Mouse (Mus musculus): ENCODE results near the gene Mrps18a. TPM values are rescaled to one million over a fixed set of nuclear protein-coding genes. Genes with fewer than 3 reads are reported as not detected.

Gene Mrps18a
- polyA plus RNA-seq, 1 experiment: 71.7 TPM

DNA sequence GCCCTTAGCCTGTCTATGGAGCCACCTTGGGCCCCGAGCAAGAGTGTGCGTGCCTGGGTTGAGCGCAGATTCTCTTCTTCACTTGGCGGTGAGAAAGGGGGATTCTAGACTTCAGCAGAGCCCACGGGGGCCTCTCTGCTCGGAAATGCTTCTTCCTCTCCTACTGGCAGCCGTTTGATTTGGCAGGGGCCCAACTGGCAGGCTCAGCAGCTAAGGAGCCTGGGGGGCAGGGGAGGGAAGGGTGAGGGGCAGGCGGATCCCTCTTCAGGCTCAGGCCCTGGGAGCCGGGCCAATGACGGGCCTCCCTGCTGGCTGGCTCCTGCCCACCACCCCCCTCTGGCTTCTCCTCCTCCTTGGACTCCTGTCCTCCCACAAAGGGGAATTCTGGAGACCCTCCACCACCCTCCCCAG, 26.7 kb upstream of the Mrps18a start:
- H3K4me3 ChIP-seq (ENCODE audit: low read depth, low read length): peak overlapping the region; percentile 39
- H3K27ac ChIP-seq (ENCODE audit: insufficient read depth, low read length): no peak overlapping the region
- no peak for TF ChIP-seq POLR2A (IDR thresholded peaks at IDR 0.05; ENCODE audit: insufficient read depth, low read length)
- TF ChIP-seq CTCF (IDR thresholded peaks at IDR 0.05; ENCODE audit: low read depth, low read length): no peak
- no peak for TF ChIP-seq EP300 (IDR thresholded peaks at IDR 0.05; ENCODE audit: insufficient read depth, low read depth, low read length)
- peaks cover 7% of the 10 kb centered on the region for H3K4me1 ChIP-seq (ENCODE audit: control insufficient read depth, insufficient read depth, low read length)
- peak overlapping the region; percentile 49 for H3K9ac ChIP-seq (ENCODE audit: low read depth, poor library complexity, severe bottlenecking)
- H3K9me3 ChIP-seq (replicated peaks; ENCODE audit: control insufficient read depth, insufficient read depth, low read length, poor library complexity, severe bottlenecking): 0 out of 2 replicates have a peak, but pooled peaks cover under 1% of the 10 kb centered on the region
- H3K36me3 ChIP-seq (ENCODE audit: control insufficient read depth, insufficient read depth, low read length, poor library complexity, severe bottlenecking): no peaks in the 10 kb centered on the region
- H3K27me3 ChIP-seq (ENCODE audit: control insufficient read depth, insufficient read depth, low read length, poor library complexity, severe bottlenecking): no peaks in the 10 kb centered on the region

DNA sequence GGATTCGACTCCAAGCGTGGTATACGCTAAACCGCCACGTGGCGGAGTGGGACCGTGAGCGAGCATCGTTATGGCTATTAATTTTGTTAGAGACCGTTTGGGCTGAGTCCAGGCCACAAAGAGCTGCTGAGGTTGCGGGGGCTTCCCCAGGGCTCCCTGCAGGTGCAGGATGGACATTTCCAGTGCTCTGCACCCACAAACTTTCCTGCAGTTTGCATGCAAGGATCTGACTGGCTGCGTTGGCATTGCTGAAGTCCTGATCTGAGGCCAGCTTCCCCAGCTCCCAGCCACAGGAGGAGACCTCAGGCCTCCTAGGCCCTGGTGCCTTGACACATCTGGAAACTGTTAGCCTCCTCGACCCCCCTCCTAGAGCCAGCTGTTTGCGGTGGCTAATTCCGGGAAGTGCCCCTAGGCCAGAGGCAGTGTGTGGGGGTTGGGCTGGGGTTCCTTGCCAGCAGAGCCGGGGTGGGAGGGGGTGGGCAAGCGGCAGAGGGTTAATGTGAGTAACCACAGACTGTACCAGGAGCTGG, 24.4 kb upstream of the Mrps18a start:
- no peak overlapping the region for H3K27ac ChIP-seq (ENCODE audit: insufficient read depth, low read length)
- H3K9ac ChIP-seq (ENCODE audit: low read depth, poor library complexity, severe bottlenecking): no peak overlapping the region
- H3K27me3 ChIP-seq (ENCODE audit: control insufficient read depth, insufficient read depth, low read length, poor library complexity, severe bottlenecking): no peaks in the 10 kb centered on the region
- H3K4me1 ChIP-seq (ENCODE audit: control insufficient read depth, insufficient read depth, low read length): no peaks in the 10 kb centered on the region
- no peak overlapping the region for H3K4me3 ChIP-seq (ENCODE audit: low read depth, low read length)
- no peaks in the 10 kb centered on the region for H3K9me3 ChIP-seq (replicated peaks; ENCODE audit: control insufficient read depth, insufficient read depth, low read length, poor library complexity, severe bottlenecking)
- no peaks in the 10 kb centered on the region for H3K36me3 ChIP-seq (ENCODE audit: control insufficient read depth, insufficient read depth, low read length, poor library complexity, severe bottlenecking)
- TF ChIP-seq POLR2A (IDR thresholded peaks at IDR 0.05; ENCODE audit: insufficient read depth, low read length) (no peak), EP300 (IDR thresholded peaks at IDR 0.05; ENCODE audit: insufficient read depth, low read depth, low read length) (0 out of 2 replicates have a peak, but pooled peaks have one; percentile 42)

DNA sequence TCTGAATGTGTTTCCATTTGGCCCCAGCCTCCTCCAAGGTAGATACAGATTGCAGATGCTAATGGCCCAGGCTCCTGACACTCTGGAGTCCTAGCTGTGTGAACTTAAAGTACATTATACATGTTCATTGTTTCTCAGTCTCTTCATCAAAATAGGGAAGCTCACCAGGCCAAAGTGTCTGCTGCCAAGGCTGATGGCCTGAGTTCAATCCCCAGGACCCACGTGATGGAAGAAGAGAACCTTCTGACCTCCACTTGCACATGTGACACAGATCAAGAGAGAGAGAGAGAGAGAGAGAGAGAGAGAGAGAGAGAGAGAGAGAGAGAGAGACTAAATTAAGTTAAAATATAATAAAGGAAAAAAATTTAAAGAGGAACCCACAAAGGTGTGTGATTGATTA, 19.4 kb upstream of the Mrps18a start:
- Histone ChIP-seq H3K27me3 (ENCODE audit: control insufficient read depth, insufficient read depth, low read length, poor library complexity, severe bottlenecking) (no peaks in the 10 kb centered on the region), H3K27ac (ENCODE audit: insufficient read depth, low read length) (no peak overlapping the region)
- no peak for TF ChIP-seq CTCF (IDR thresholded peaks at IDR 0.05; ENCODE audit: low read depth, low read length)
- TF ChIP-seq EP300 (IDR thresholded peaks at IDR 0.05; ENCODE audit: insufficient read depth, low read depth, low read length): no peak
- TF ChIP-seq POLR2A (IDR thresholded peaks at IDR 0.05; ENCODE audit: insufficient read depth, low read length): no peak

DNA sequence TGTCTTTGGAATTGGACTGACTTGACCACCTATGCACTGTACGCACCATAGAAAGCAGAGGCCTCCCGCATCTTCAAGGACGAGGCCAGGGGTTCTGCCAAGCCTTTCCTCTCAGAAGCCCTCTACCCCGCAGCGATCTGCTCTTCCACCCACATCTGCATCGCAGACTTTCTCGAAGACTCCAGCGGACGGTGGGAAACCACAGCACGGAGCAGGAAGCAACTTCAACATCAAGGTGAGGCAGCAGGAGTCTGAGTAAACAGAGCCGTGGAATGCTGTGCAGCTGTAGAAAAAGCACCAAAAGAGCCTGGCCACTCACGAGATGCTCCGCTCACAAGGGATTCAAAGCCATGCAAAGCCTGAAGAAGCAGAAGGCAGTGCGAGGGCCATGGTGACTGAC, 18.9 kb upstream of the Mrps18a start:
- Histone ChIP-seq H3K27ac (ENCODE audit: insufficient read depth, low read length) (no peak overlapping the region), H3K4me1 (ENCODE audit: control insufficient read depth, insufficient read depth, low read length) (no peaks in the 10 kb centered on the region)
- TF ChIP-seq CTCF (IDR thresholded peaks at IDR 0.05; ENCODE audit: low read depth, low read length): no peak
- no peak for TF ChIP-seq POLR2A (IDR thresholded peaks at IDR 0.05; ENCODE audit: insufficient read depth, low read length)
- no peak for TF ChIP-seq EP300 (IDR thresholded peaks at IDR 0.05; ENCODE audit: insufficient read depth, low read depth, low read length)

More for the DNA sequence above, 19.4 kb upstream of the Mrps18a start:
- Histone ChIP-seq H3K9me3 (replicated peaks; ENCODE audit: control insufficient read depth, insufficient read depth, low read length, poor library complexity, severe bottlenecking) (no peaks in the 10 kb centered on the region), H3K36me3 (ENCODE audit: control insufficient read depth, insufficient read depth, low read length, poor library complexity, severe bottlenecking) (no peaks in the 10 kb centered on the region), H3K4me1 (ENCODE audit: control insufficient read depth, insufficient read depth, low read length) (no peaks in the 10 kb centered on the region), H3K4me3 (ENCODE audit: low read depth, low read length) (no peak overlapping the region), H3K9ac (ENCODE audit: low read depth, poor library complexity, severe bottlenecking) (no peak overlapping the region)

DNA sequence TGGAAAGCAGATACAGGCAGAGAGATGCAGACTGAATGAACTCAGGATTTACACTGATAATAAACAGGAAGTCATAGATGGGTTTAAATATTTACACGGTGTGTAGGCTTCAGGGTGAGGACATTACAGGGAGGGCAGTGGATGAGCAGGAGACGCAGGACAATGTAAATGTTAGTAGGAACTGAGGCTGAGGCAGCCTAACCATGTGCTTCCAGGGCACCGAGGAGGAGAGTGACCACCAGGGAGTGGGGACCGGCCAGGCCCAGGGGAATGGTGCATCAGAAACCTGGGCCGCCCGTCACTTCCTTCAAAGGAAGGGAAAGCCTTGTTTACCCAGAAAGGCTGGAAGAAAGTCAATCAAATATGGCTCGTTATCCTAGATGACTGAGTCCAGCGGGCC, 12.3 kb upstream of the Mrps18a start:
- Histone ChIP-seq H3K4me3 (ENCODE audit: low read depth, low read length) (no peak overlapping the region), H3K27me3 (ENCODE audit: control insufficient read depth, insufficient read depth, low read length, poor library complexity, severe bottlenecking) (no peaks in the 10 kb centered on the region), H3K36me3 (ENCODE audit: control insufficient read depth, insufficient read depth, low read length, poor library complexity, severe bottlenecking) (no peaks in the 10 kb centered on the region), H3K9ac (ENCODE audit: low read depth, poor library complexity, severe bottlenecking) (no peak overlapping the region), H3K4me1 (ENCODE audit: control insufficient read depth, insufficient read depth, low read length) (no peaks in the 10 kb centered on the region), H3K9me3 (replicated peaks; ENCODE audit: control insufficient read depth, insufficient read depth, low read length, poor library complexity, severe bottlenecking) (no peaks in the 10 kb centered on the region), H3K27ac (ENCODE audit: insufficient read depth, low read length) (no peak overlapping the region)
- TF ChIP-seq POLR2A (IDR thresholded peaks at IDR 0.05; ENCODE audit: insufficient read depth, low read length) (no peak), EP300 (IDR thresholded peaks at IDR 0.05; ENCODE audit: insufficient read depth, low read depth, low read length) (no peak), CTCF (IDR thresholded peaks at IDR 0.05; ENCODE audit: low read depth, low read length) (no peak)

More for the DNA sequence above, 18.9 kb upstream of the Mrps18a start:
- H3K9ac ChIP-seq (ENCODE audit: low read depth, poor library complexity, severe bottlenecking): no peak overlapping the region
- H3K36me3 ChIP-seq (ENCODE audit: control insufficient read depth, insufficient read depth, low read length, poor library complexity, severe bottlenecking): no peaks in the 10 kb centered on the region
- no peaks in the 10 kb centered on the region for H3K27me3 ChIP-seq (ENCODE audit: control insufficient read depth, insufficient read depth, low read length, poor library complexity, severe bottlenecking)
- no peaks in the 10 kb centered on the region for H3K9me3 ChIP-seq (replicated peaks; ENCODE audit: control insufficient read depth, insufficient read depth, low read length, poor library complexity, severe bottlenecking)
- H3K4me3 ChIP-seq (ENCODE audit: low read depth, low read length): no peak overlapping the region

DNA sequence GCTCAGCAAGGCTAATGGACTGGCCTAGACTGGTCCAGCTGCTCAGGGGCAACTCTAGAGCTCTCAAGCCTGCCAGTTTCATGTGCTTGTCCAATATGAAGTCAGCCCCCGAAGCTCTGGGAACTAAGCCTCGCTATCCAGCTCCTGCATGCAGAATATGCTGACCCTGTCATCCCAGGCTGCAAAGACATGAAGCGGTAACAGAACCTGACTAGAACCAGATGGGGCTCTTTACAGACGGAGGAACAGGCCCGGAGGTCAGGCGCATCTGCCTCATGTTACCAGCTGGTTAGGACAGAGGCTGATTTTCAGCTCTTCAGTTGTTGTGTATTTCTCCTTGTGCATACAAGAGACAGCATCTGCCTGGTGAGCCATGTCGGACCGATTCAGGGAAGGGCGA, 8.9 kb upstream of the Mrps18a start:
- no peaks in the 10 kb centered on the region for H3K9me3 ChIP-seq (replicated peaks; ENCODE audit: control insufficient read depth, insufficient read depth, low read length, poor library complexity, severe bottlenecking)
- TF ChIP-seq POLR2A (IDR thresholded peaks at IDR 0.05; ENCODE audit: insufficient read depth, low read length) (no peak), EP300 (IDR thresholded peaks at IDR 0.05; ENCODE audit: insufficient read depth, low read depth, low read length) (no peak), CTCF (IDR thresholded peaks at IDR 0.05; ENCODE audit: low read depth, low read length) (no peak)
- H3K4me3 ChIP-seq (ENCODE audit: low read depth, low read length): no peak overlapping the region
- no peaks in the 10 kb centered on the region for H3K4me1 ChIP-seq (ENCODE audit: control insufficient read depth, insufficient read depth, low read length)
- no peak overlapping the region for H3K27ac ChIP-seq (ENCODE audit: insufficient read depth, low read length)
- no peaks in the 10 kb centered on the region for H3K36me3 ChIP-seq (ENCODE audit: control insufficient read depth, insufficient read depth, low read length, poor library complexity, severe bottlenecking)
- H3K9ac ChIP-seq (ENCODE audit: low read depth, poor library complexity, severe bottlenecking): no peak overlapping the region
- no peaks in the 10 kb centered on the region for H3K27me3 ChIP-seq (ENCODE audit: control insufficient read depth, insufficient read depth, low read length, poor library complexity, severe bottlenecking)
